Mouse (Mus musculus) MEL (cell line): ENCODE data around the gene Zc3h10.

Experiments used
- POLR2A ChIP-seq, 2 experiments: IDR thresholded peaks; 2 replicates each; pipeline ENCODE4 v1.6.1; 2011 to 2012; ENCODE audit warnings: low read length in 2 of 2, mild to moderate bottlenecking in 2 of 2, control low read depth in 1 of 2, improper control_type of control experiment in 1 of 2, low read depth in 1 of 2, moderate library complexity in 1 of 2; ENCODE audit not compliant: control insufficient read depth in 1 of 2, insufficient read depth in 1 of 2, poor library complexity in 1 of 2
- RCOR1 ChIP-seq: IDR thresholded peaks from 2 replicates; pipeline ENCODE4 v1.6.1; 2012; ENCODE audit warnings: low read depth, mild to moderate bottlenecking, inconsistent platforms, low read length, improper control_type of control experiment
- SIN3A ChIP-seq: IDR thresholded peaks from 2 replicates; pipeline ENCODE4 v1.6.1; 2012; ENCODE audit warnings: low read length, improper control_type of control experiment, inconsistent platforms

GRCm38 (mm10) chr10:128583644-128584043 lies 36.1 kb upstream of the Zc3h10 start:
- no peak for TF ChIP-seq POLR2A (IDR thresholded peaks at IDR 0.05; ENCODE audit: control insufficient read depth in 1 of 2, insufficient read depth in 1 of 2, low read depth in 1 of 2, low read length in 2 of 2, poor library complexity in 1 of 2)
- TF ChIP-seq RCOR1 = no peak
- no peak for TF ChIP-seq SIN3A
